Mouse (Mus musculus) erythroblast, embryonic 14.5 days (primary cell): ENCODE data around the gene Nbas. TPM values are rescaled to one million over a fixed set of nuclear protein-coding genes. Genes with fewer than 3 reads are reported as not detected.

Experiments
- H3K27me3 ChIP-seq: 2 replicates; pipeline ENCODE4 v1.6.1; 2012; ENCODE audit warnings: inconsistent platforms; ENCODE audit not compliant: control insufficient read depth
- H3K36me3 ChIP-seq: 2 replicates; pipeline ENCODE4 v1.6.1; 2012; ENCODE audit warnings: mild to moderate bottlenecking, inconsistent platforms; ENCODE audit not compliant: control insufficient read depth
- H3K4me1 ChIP-seq: 2 replicates; pipeline ENCODE4 v1.6.1; 2012; ENCODE audit warnings: inconsistent platforms; ENCODE audit not compliant: control insufficient read depth
- H3K4me3 ChIP-seq: replicated peaks from 2 replicates; pipeline ENCODE3; 2012; ENCODE audit warnings: moderate library complexity, mild to moderate bottlenecking, inconsistent platforms
- H3K9me3 ChIP-seq: 2 replicates; pipeline ENCODE4 v1.6.1; 2012; ENCODE audit warnings: low read length, inconsistent platforms, mixed read lengths; ENCODE audit not compliant: control insufficient read depth
- GATA1 ChIP-seq: IDR thresholded peaks from 2 replicates; pipeline ENCODE4 v1.6.1; 2012; ENCODE audit warnings: low read length, inconsistent platforms, mixed read lengths
- TAL1 ChIP-seq: IDR thresholded peaks from 3 replicates; pipeline ENCODE4 v1.6.1; 2012; ENCODE audit warnings: low read length, inconsistent platforms, mixed read lengths
- polyA plus RNA-seq: library from polyadenylated mRNA; stranded (reverse); fragments of >175 nt; gene quantifications from 2 replicates; pipeline ENCODE4 v1.2.3, GENCODE M21; 2012

Gene Nbas
- polyA plus RNA-seq, 1 experiment = 0.66 TPM

DNA sequence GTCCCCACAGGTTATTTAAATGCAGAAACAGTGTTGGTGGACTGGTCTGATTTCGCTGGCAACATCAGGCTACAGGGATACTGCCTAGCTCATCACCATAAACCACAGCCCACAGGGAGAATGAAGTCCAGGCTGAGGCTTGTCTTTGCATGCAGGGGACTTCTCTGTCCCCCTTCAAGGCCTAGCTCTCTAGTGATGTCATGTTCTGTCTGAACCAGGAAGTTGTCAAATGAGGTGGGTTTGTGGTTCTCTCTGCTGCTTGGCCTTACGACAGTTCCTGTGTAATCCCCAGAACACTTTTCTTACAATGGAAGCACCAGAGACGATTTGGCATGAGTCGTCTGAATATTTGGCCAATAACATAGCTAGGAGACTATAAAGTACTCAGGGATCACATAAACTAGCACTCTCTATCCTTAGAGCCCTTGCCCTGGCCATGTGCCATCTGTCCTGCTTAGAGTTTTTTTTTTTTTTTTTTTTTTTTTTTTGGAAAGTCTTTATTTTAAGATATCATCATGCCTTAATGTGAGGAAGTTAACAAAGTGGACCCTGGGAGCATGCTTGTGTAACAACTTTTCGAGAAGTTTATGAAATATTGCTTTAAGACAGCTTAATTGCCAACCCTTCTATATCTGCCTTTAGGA, 294.8 kb downstream of the Nbas start:
- Histone ChIP-seq H3K4me1 (no peaks in the 10 kb centered on the region), H3K36me3 (peaks cover 11% of the 10 kb centered on the region), H3K27me3 (no peaks in the 10 kb centered on the region), H3K9me3 (no peaks in the 10 kb centered on the region), H3K4me3 (no peak overlapping the region)
- no peak for TF ChIP-seq GATA1
- no peak for TF ChIP-seq TAL1

DNA sequence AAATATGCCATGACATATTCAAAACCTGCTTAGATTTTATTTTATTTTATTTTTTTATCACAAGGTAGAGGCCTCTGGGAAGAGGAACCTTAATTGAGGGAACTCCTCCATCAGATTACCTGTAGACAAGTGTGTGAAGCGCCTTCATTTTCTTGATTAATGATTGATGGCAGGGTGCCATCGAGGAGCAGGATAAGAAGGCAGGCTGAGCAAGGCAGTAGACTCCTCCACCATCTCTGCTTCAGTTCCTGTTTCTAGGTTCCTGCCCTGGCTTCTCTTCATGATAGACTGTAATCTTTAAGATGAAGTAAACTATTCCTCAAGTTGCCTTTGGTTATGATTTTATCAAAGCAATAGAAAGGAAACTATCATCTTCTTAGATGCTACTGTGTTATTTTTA, 295.4 kb downstream of the Nbas start:
- no peak for TF ChIP-seq TAL1
- TF ChIP-seq GATA1 = no peak

DNA sequence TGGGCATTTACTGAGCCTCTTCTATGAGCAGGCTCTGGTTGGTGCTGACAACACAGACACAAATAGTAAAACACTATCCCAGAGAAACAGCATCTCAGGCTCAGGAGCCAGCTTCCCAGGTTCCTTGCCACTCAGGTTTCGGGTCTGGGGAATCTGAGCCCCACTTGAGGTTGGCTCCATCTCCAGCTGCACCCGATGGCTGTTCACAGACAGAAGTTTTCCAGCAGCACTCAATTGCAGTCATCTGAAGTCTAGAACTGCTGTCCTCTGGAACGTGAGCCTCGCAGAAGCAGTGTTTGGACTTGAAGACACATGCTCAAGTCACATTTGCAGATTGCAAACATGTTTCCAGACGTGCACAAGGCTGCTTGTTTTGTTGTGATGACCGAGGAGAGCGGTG, 297.5 kb downstream of the Nbas start:
- no peaks in the 10 kb centered on the region for H3K4me1 ChIP-seq
- H3K4me3 ChIP-seq = no peak overlapping the region
- peaks cover 6% of the 10 kb centered on the region for H3K36me3 ChIP-seq
- no peaks in the 10 kb centered on the region for H3K9me3 ChIP-seq
- H3K27me3 ChIP-seq = no peaks in the 10 kb centered on the region
- TF ChIP-seq GATA1 (no peak), TAL1 (no peak)

More for the DNA sequence above, 295.4 kb downstream of the Nbas start:
- no peak overlapping the region for H3K4me3 ChIP-seq
- H3K27me3 ChIP-seq = no peaks in the 10 kb centered on the region
- H3K36me3 ChIP-seq = peaks cover 11% of the 10 kb centered on the region
- no peaks in the 10 kb centered on the region for H3K9me3 ChIP-seq
- H3K4me1 ChIP-seq = no peaks in the 10 kb centered on the region

DNA sequence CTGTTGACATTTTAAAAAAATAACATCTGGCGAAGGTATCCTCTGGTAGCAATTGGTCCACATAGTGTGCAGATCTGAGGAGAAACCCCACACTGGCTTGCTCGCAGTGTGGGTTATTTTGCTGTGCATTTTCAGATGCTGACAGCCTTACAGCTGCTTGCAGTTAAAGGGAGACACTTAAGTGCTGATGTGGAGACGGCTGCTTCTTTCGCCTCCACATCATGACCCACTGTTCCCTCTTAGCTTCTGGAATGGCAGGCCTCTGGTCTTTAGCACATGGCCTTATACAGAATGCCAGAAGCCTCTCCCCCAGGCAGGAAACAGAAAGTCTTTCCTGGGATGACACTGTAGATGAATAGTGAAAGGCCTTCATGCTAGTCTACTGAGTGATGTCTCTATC, 306.2 kb downstream of the Nbas start:
- no peaks in the 10 kb centered on the region for H3K9me3 ChIP-seq
- H3K4me3 ChIP-seq = no peak overlapping the region
- no peaks in the 10 kb centered on the region for H3K27me3 ChIP-seq
- H3K36me3 ChIP-seq = no peaks in the 10 kb centered on the region
- peaks cover 18% of the 10 kb centered on the region for H3K4me1 ChIP-seq
- TF ChIP-seq TAL1 (no peak), GATA1 (no peak)

DNA sequence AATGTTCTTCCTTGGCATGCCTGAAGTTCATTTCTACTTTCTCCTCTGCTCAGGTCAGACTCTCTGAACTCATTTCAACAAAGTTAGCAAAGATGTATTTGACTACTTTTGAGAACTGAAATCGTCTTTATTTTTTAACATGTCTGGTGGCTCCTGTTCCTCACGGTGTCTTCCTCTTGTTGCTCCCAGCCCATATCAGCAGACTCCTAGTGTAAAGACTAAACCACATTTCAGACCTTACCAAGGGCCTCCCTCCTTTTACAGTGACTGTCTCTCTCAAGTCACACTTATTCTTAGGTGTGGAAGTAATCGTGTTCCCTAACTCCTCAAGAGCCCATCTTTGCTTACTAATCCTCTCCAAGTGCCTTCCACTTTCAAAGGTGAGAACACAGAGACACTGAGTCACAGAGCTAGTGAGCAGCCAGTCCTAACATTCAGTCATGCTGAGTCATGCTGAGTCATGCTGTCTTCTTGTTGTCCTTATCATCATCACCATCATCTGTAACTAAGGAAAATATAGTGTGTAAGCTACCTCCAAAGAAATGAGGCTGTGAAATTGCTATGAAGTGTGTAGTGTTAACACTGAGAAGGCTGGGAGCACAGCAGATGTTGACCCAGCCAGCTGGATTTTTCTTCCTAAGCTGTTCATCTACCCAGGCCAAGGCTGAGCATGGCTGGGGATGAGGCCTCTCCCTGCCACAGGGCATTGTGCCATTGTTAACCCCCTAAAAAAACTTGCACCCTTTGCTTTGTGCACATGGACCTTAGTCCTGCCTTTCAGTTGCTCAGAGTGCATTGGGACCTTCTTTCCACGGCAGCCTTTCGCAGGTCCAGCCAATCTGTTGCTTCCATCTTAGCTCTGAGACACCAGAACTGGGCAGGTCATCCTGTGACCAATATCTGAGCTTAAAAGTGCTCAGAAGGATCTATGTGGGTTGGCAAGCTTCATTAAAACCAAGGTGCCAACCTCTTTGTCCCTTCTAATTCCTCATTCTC, 307.0 kb downstream of the Nbas start:
- Histone ChIP-seq H3K9me3 (no peaks in the 10 kb centered on the region), H3K4me3 (no peak overlapping the region), H3K4me1 (peaks cover 18% of the 10 kb centered on the region), H3K36me3 (no peaks in the 10 kb centered on the region; the same call in 1 of the 2 replicates), H3K27me3 (no peaks in the 10 kb centered on the region)
- TF ChIP-seq TAL1 (no peak), GATA1 (no peak)

DNA sequence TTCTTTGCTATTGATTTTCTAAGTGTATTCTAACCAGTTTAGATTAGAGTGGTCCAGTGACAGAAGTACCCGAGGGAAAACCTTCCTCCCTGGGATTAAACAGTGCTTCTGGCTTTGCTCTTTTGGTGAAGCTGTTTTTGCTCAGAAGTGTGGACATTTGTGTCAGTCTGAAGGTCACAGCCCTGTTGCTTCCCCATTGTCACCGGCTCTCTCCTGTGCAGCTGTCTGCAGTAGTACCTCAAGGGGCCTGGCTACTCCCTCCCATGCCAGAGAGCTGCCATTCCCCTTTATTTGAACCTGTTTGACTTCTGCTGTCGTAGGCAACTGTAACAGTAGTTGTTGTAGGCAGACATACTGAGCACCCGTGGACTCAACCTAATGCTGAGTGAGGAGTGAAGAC, 307.8 kb downstream of the Nbas start:
- no peaks in the 10 kb centered on the region; the same call in 1 of the 2 replicates for H3K36me3 ChIP-seq
- H3K4me3 ChIP-seq = no peak overlapping the region
- peaks cover 18% of the 10 kb centered on the region for H3K4me1 ChIP-seq
- TF ChIP-seq GATA1 (no peak), TAL1 (no peak)
- no peaks in the 10 kb centered on the region for H3K9me3 ChIP-seq
- H3K27me3 ChIP-seq = no peaks in the 10 kb centered on the region

DNA sequence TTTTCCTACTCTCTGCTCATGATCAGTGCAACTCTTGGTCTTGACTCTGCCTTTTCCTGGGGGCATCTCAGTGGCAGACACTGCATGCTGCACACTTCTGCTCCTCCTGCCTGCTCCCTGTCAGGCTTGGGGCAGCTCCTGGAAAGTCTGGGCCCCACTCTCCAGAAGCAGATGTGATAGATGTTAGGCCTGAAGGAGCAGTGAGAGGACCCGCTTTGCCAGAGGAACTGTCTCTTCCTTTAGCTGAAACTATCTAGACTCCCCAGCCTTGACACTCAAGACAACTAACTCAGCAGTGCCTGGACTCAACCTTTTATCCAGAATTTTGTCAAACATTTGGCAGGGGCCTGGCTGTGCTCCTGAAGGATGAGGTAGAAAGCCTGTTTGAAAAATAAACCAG, 311.9 kb downstream of the Nbas start:
- Histone ChIP-seq H3K9me3 (no peaks in the 10 kb centered on the region), H3K36me3 (no peaks in the 10 kb centered on the region; the same call in none of the 2 replicates), H3K4me1 (peaks cover 10% of the 10 kb centered on the region), H3K4me3 (no peak overlapping the region), H3K27me3 (no peaks in the 10 kb centered on the region)
- no peak for TF ChIP-seq GATA1

DNA sequence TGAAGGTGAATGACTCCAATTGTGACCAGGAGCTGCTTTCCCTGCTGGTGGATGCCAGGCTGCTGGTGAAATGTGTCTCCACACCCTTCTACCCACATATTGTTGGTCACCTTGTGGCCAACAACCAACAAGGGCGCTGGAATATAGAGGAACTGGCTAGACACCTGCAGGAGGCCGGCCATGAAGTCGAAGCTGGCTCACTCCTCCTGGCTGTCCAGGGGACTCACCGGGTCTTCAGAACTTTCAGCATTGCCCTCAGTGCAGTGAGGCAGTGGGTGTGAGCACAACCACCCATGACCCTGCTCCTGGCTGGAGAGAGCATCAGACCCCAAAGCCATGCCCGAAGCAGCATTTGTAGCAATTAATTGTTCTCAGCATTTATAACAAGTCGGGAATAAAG, 314.5 kb downstream of the Nbas start:
- Histone ChIP-seq H3K36me3 (no peaks in the 10 kb centered on the region; the same call in none of the 2 replicates), H3K9me3 (no peaks in the 10 kb centered on the region), H3K4me1 (no peaks in the 10 kb centered on the region), H3K27me3 (no peaks in the 10 kb centered on the region), H3K4me3 (no peak overlapping the region)
- TF ChIP-seq GATA1 (no peak), TAL1 (no peak)

DNA sequence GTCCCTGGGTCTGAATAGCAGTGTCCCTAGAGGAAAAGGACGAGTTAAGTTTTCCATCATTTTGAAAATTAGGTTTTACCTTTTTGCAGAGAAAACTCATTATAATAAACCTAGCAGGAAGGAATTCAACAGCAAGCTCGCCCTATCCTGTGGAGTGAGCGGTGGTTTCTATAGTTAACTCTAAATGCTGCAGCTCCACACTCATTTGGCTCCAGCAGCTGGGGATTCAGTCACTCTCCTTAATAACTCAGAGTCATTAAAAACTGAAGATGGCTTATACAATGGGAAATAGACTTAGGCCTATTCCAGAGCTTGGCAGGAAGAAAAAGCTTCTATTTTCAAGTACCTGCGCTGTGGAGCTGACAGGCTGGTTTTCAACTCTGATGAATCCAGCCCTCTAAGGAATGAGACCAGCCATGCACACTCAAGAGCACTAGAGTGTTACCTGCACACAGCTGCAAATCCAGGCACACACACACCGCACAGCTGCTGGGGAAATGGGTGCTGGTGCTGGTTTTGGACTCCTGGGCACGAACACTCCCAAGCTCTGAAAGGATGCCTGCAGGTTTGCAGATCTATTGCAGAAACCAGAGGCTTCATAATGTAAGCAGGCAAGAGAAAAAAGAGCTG, 316.7 kb downstream of the Nbas start:
- no peak overlapping the region for H3K4me3 ChIP-seq
- no peaks in the 10 kb centered on the region for H3K9me3 ChIP-seq
- H3K36me3 ChIP-seq = no peaks in the 10 kb centered on the region; the same call in none of the 2 replicates
- no peak for TF ChIP-seq TAL1
- TF ChIP-seq GATA1 = no peak
- no peaks in the 10 kb centered on the region for H3K4me1 ChIP-seq
- no peaks in the 10 kb centered on the region for H3K27me3 ChIP-seq
